Mouse (Mus musculus) olfactory bulb, adult 2 months (tissue): ENCODE data around the gene Zfp276.

Experiments
- CTCF ChIP-seq: fragments of 200-500 bp; IDR thresholded peaks from 2 replicates; pipeline ENCODE4 v1.5.1; 2012; ENCODE audit warnings: low read depth, mild to moderate bottlenecking, low read length, moderate library complexity; ENCODE audit not compliant: insufficient read depth
- POLR2A ChIP-seq: fragments of 200-500 bp; IDR thresholded peaks from 2 replicates; pipeline ENCODE4 v1.6.1; 2012; ENCODE audit warnings: mild to moderate bottlenecking, low read depth, low read length, moderate library complexity; ENCODE audit not compliant: insufficient read depth

DNA sequence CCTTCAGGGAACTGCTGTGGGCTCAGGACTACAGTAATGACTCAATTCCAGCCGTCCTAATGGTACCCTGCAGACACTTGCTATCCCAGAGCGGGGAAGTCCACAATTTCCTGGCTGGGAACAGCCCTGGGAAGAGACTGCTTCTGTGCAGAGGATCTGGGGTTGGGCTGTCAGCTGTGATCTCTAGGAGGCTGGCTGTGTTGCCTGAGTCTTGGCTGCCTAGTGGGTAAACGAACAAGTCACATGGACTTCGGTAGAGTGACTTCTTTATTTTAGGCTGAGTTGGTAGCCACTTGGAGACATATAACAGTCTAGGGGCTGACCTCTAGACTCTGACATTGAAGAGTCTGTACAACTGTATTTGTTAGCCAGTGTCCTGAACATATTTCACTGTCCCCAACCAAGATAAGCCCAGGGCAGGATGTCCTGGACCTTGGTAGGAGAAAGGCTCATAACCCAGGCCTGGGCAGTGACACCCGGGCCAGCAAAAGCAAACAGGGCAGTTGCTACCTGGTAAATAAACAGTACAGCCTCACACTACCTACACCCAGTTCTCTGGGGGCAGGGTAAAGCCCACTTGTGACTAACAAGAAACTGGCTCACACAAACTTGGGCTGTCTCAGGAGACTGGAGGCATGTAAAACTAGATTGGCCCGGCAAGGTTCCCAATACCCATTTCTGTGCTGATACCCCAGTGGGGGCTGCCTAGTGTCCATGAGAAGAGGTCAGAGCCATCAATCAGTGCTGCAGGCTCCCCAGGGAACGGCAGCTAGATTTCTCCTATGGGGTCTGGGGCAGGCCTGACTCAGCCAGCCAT, 11.7 kb upstream of the Zfp276 start:
- TF ChIP-seq CTCF (no peak), POLR2A (no peak)
